Mouse (Mus musculus) gastrocnemius, postnatal 4 days (tissue): ENCODE measurements around the gene Zfp28. TPM values are rescaled to one million over a fixed set of nuclear protein-coding genes. Genes with fewer than 3 reads are reported as not detected.

Experiments used
- DNase-seq, 2 experiments: peaks; one replicate each; pipeline ENCODE4 v3.0.0; 2021 to 2022; ENCODE audit warnings: low spot score in 2 of 2, mixed read lengths in 2 of 2
- total RNA-seq, 2 experiments: library from RNA; stranded (reverse); gene quantifications; 2 replicates each; pipeline ENCODE4 v1.2.3; 2021

Gene Zfp28
- total RNA-seq, 2 experiments from 2014 or later, result 7.1 to 7.5 TPM

- peak in 1 of 2 experiments; percentile 24 for DNase-seq
Observed at GRCm38 (mm10) chr7:6397996-6398975, 15.2 kb downstream of the Zfp28 start, which contains the start of gene Smim17. Gene Smim17 (plus strand): TSS chr7:6398715.

GRCm38 (mm10) chr7:6410043-6410442 lies 26.9 kb downstream of the Zfp28 start, which contains the start of gene Gm20715:
Gene Gm20715 (plus strand): TSS chr7:6410277.
- peak; percentile 88 to 96 for DNase-seq

- no peak for DNase-seq
Observed at GRCm38 (mm10) chr7:6414626-6415441, 31.7 kb downstream of the Zfp28 start.

GRCm38 (mm10) chr7:6415442-6415787 lies 32.3 kb downstream of the Zfp28 start:
- no peak for DNase-seq

- no peak for DNase-seq
Observed at GRCm38 (mm10) chr7:6419894-6420293, 36.8 kb downstream of the Zfp28 start.

GRCm38 (mm10) chr7:6429381-6429780 lies 46.3 kb downstream of the Zfp28 start:
- no peak for DNase-seq

GRCm38 (mm10) chr7:6430342-6430741 lies 47.2 kb downstream of the Zfp28 start:
- no peak for DNase-seq

- DNase-seq, result no peak
Observed at GRCm38 (mm10) chr7:6438388-6438787, 55.3 kb downstream of the Zfp28 start, which contains the start of gene Olfr1344. Gene Olfr1344 (plus strand): TSS chr7:6438688.

- DNase-seq, result no peak
Observed at GRCm38 (mm10) chr7:6441173-6441572, 58.1 kb downstream of the Zfp28 start.

Other genes starting within 250 kb of the Zfp28 start
- 10 to 100 TPM; 38.9 to 52.0 TPM for gene Zfp787, start 227.3 kb upstream of the Zfp28 start, total RNA-seq
- gene Zfp444, start 211.1 kb upstream of the Zfp28 start, total RNA-seq, result 10 to 100 TPM; 11.8 to 12.5 TPM
- not detected for gene Galp, start 186.2 kb upstream of the Zfp28 start, total RNA-seq
- gene Zscan5b, start 161.0 kb upstream of the Zfp28 start, total RNA-seq, result not detected
- not detected for gene Epp13, start 130.6 kb upstream of the Zfp28 start, total RNA-seq
- gene Zfp667, start 96.7 kb upstream of the Zfp28 start, total RNA-seq, result 1 to 10 TPM; 5.2 to 5.9 TPM
- 1 to 10 TPM; 1.2 to 1.9 TPM for gene Zfp583, start 52.0 kb upstream of the Zfp28 start, total RNA-seq
- under 1 TPM; 0.37 to 0.47 TPM for gene Gm3854, start 39.5 kb upstream of the Zfp28 start, total RNA-seq
- gene Zfp78, start 20.0 kb upstream of the Zfp28 start, total RNA-seq, result 1 to 10 TPM; 1.8 to 2.0 TPM
- under 1 TPM in 1 of 2 experiments, not detected in 1; 0.44 TPM for gene Smim17, start 15.4 kb downstream of the Zfp28 start, total RNA-seq
- gene Gm20715, start 27.0 kb downstream of the Zfp28 start, total RNA-seq, result not detected
- gene Olfr1344, start 55.4 kb downstream of the Zfp28 start, total RNA-seq, result not detected
- gene Olfr1336, start 72.9 kb downstream of the Zfp28 start, total RNA-seq, result not detected
- not detected for gene Olfr1346, start 83.8 kb downstream of the Zfp28 start, total RNA-seq
- gene Olfr5, start 103.6 kb downstream of the Zfp28 start, total RNA-seq, result not detected
- not detected for gene Olfr1347, start 116.5 kb downstream of the Zfp28 start, total RNA-seq
- gene Olfr1348, start 125.5 kb downstream of the Zfp28 start, total RNA-seq, result not detected
- not detected for gene Olfr1349, start 139.7 kb downstream of the Zfp28 start, total RNA-seq
- not detected for gene Olfr1350, start 181.5 kb downstream of the Zfp28 start, total RNA-seq